Mouse (Mus musculus): ENCODE measurements around the gene Apobec2. TPM values are rescaled to one million over a fixed set of nuclear protein-coding genes. Genes with fewer than 3 reads are reported as not detected.

Apobec2 gene
- polyA plus RNA-seq, 1 experiment: 0.08 TPM

GRCm38 (mm10) chr17:48442745-48443457, 10.2 kb upstream of the Apobec2 start:
- DNase-seq (ENCODE audit: extremely low spot score in 1 of 2, low spot score in 1 of 2): no peak

GRCm38 (mm10) chr17:48437421-48437911, 4.7 kb upstream of the Apobec2 start:
- DNase-seq (ENCODE audit: extremely low spot score in 1 of 2, low spot score in 1 of 2): no peak

DNA sequence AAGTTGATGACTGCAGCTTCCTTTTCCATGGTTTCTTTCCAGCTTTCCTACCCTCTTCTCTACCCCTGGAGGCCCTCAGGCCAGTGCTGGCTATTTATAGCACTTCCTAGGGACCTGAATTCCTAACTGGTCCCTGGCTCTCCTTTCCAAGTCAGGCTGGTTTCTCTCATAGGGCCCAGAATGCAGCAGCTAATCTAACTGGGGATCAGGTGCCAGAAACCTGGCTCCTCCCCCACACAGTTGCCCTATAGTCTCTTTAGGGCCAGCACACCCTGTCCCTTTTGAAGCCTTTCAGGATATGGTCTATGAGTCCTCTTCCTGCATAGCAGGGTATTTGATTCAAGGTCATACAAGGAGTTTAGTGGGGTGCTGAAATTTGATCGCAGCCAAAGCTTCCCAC, 3.8 kb upstream of the Apobec2 start:
- DNase-seq (ENCODE audit: extremely low spot score in 1 of 2, low spot score in 1 of 2): no peak

GRCm38 (mm10) chr17:48434479-48434878, 1.7 kb upstream of the Apobec2 start:
- no peak for DNase-seq (ENCODE audit: extremely low spot score in 1 of 2, low spot score in 1 of 2)

DNA sequence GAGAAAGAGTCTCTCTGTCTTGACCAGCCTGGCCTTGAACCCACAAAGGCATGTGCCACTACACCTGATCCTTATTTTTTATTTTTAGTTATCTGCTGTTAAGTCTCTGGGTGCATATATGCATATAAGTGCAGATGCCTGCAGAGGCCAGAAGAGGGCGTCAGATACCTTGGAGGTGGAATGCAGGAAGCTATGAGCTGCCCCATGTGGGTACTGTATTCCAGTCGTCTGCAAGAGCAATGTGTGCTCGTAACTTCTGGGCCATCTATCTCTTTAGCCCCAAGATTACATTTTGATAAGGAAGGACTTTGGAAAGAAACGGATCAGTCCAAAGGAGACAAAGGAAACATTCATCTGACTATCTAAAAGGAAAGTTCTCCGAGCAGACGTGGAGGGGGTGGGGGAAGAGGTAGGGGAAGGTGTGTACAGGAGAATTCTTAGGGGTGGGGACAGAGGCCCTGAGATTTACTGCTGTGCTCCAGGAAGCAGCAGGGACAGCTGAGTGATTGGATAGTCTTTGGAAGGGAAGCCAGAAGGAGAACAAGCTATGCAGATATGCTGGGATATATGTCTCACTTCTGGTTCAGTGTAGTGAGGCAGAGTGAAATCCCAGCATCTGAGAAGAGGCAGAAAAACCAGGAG, 1.1 kb upstream of the Apobec2 start:
- DNase-seq (ENCODE audit: extremely low spot score in 1 of 2, low spot score in 1 of 2): no peak

DNA sequence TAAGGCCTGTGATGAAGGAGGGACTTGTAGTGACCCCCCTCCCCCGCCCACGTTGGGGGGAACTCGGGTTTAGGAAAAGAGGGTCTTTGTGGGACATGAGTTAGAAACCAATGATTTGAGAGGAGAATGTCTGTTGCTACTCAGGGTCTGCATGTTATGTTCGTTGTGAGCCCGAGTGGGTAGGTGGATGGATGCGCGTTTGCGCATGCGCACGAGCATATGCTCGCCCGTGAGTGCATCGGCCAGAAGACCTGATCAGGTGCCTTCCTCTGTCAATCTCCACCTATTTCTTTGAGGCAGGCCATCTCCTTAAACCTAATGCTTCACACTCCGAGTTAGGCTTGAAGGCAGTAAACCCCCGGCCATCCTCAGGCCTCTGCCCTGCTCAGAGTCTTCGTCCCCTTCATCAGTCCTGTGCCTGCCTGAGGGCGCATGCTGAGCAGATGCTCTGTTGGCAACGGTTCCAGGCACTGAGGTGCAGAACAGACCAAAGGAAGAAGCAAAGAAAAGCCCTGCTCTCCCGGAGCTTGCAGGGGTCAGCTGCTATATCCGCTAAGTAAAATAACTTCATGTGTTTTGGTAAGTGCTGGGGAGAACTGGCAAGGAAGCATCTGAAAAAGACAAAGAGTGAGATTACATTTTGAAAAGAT, 401 bp upstream of the Apobec2 start:
- no peak for DNase-seq (ENCODE audit: extremely low spot score in 1 of 2, low spot score in 1 of 2)

DNA sequence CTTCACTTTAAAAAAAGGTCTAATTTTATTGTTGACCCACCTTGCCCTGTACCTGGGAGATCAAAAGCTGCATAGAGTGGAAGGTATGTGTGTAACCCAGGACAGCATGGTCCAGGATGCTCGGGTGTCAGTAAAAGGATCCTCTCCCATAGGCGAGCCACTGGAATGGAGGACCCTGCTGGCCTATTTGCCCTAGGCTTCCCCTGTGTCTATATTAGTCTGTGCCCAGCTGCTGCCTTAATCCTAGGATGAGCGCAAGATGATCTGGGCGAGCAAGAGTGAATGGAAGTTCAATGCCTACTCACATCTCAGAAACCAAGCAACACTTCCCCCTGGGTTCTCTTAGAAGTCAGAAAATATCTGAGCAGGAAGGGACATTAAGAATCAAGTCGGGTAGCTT, 1.7 kb downstream of the Apobec2 start:
- DNase-seq (ENCODE audit: extremely low spot score in 1 of 2, low spot score in 1 of 2): no peak

- no peak for DNase-seq (ENCODE audit: extremely low spot score in 1 of 2, low spot score in 1 of 2)
These were observed 2.3 kb downstream of the Apobec2 start for GRCm38 (mm10) chr17:48430394-48430793.

DNA sequence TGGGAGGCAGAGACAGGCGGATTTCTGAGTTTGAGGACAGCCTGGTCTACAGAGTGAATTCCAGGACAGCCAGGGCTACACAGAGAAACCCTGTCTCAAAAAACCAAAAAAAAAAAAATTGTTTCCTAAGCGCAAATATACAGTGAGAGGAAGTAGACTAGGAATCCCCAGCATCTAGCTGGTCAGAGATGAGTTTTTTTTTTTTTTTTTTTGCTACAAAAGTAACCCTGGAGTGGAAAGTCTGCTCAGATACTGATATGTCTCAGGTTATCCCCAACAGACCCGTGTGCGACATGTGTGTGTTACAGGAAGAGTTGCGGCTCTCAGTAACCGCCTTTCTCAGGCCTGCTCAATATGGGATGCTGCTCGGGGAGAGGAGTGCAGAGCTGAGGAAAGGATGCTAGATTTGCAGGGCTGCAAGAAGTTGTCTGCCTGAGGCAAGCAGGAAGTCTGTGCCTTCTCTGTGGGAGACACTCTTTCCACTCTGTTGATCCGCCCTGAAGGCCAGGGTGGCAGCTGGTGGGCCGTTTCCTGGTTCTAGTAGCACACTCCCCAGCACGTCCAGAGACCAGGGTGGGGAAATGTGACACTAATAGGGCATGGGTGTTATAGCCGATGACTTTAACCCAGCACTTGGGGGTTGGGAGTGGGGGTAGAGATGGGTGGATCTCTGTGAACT, 4.7 kb downstream of the Apobec2 start:
- DNase-seq (ENCODE audit: extremely low spot score in 1 of 2, low spot score in 1 of 2): no peak

GRCm38 (mm10) chr17:48426991-48427750, 5.6 kb downstream of the Apobec2 start:
- no peak for DNase-seq (ENCODE audit: extremely low spot score in 1 of 2, low spot score in 1 of 2)

GRCm38 (mm10) chr17:48425823-48426612, 6.7 kb downstream of the Apobec2 start:
- DNase-seq (ENCODE audit: extremely low spot score in 1 of 2, low spot score in 1 of 2): no peak

- DNase-seq (ENCODE audit: extremely low spot score in 1 of 2, low spot score in 1 of 2): no peak
These were observed 8.5 kb downstream of the Apobec2 start for GRCm38 (mm10) chr17:48424237-48424636.

GRCm38 (mm10) chr17:48419571-48419970, 13.2 kb downstream of the Apobec2 start:
- DNase-seq (ENCODE audit: extremely low spot score in 1 of 2, low spot score in 1 of 2): no peak

DNA sequence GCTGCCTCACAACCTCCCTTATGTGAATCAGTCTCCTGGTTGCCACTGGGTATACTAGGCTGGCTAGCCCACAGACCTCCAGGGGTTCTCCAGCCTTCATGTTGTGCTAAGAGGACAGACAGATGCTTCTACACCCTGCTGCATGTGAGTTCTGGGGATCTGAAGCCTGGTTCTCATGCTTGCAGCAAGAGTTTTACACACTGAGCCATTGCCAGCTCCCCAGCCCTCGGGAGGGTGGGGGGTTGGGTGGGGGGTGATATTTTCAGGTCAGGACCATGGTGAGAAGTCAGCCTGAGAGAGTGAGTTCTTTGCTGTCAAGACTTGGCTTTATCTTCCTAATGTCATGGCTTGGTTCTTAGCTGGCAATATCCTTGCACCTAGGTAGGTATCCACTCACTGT, 13.9 kb downstream of the Apobec2 start:
- DNase-seq (ENCODE audit: extremely low spot score in 1 of 2, low spot score in 1 of 2): no peak

DNA sequence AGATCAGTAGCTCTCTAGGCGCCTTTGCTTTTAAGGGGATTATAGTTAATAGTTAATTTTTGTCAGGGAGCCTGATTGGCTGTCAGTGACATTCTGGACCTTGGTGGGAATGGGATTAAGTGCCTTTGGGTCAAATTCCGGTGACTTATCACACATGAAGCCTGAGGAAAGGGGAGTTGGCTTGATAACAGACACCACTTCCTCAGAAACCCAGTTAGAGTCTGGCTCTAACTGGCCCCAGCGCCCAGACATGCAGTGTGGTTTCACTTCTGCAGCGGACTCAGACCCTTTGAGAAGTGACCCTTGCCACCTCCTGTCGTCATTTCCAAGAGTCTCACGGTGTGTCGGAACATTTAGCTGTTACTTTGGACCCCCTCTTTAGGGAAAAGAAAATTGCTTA, 14.6 kb downstream of the Apobec2 start:
- no peak for DNase-seq (ENCODE audit: extremely low spot score in 1 of 2, low spot score in 1 of 2)

- DNase-seq (ENCODE audit: extremely low spot score in 1 of 2, low spot score in 1 of 2): no peak
These were observed 15.2 kb downstream of the Apobec2 start for GRCm38 (mm10) chr17:48417521-48417920.

DNA sequence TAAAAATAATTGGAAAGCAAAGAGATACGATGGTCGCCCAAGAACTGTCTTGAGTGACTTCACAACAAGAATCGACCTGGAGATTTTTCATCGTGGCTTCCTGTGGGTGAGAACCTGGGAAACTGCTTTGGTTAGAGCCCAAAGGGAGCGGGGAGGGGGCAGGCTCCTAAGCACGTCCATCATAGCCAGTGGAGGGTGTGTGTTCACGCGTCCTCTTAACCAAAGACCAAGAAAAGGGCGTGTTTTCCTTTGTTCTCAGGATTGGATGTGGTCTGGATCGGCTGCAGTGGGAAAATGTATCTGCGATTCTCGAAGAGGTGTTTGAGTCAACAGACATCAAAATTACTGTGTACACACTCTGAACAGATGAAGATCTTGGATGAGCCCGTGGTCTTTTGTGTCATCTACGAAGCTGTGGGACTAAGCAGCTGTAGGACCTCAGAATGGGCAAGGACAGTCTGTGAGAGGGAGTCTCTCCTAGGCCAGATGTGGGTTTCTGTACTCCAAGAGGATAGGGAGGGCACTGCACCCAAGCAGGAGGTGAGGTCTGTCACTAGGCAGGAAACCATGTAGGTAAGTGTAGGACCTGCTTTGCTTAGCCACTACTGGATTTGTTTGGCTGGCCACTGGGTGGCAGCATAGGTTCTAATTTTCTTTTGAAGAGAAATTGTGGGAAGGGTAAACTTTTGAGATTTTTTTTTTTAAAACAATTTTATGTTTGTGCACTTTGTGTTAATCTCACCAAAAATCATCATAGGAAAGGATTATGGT, 16.1 kb downstream of the Apobec2 start:
- peak in 1 of 2 experiments; percentile 77 for DNase-seq (ENCODE audit: extremely low spot score in 1 of 2, low spot score in 1 of 2)

DNA sequence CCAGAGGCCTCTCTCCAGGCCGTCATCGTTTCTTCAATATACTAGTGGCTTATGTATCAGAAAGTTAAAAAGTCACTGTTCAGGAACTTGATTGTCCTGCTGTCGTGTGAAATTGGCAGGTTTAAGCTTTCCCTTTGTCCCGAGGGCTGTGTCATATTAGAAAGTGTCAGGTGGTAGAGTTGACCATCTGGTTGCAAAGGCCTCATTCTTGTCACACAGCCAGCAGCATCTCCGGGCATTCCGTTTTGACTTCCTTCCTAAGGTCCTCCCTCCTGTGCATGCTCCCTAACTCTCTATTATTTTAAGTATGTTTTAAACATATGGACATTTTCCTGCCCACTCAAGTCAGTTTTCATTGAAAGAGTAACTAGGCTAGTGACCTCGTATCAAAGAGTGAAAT, 16.7 kb downstream of the Apobec2 start:
- DNase-seq (ENCODE audit: extremely low spot score in 1 of 2, low spot score in 1 of 2): no peak

GRCm38 (mm10) chr17:48411241-48411640, 21.5 kb downstream of the Apobec2 start:
- DNase-seq (ENCODE audit: extremely low spot score in 1 of 2, low spot score in 1 of 2): no peak
